Mouse (Mus musculus) thymus, adult 2 months (tissue): ENCODE data around the gene Gal3st4.

Source experiments
- CTCF ChIP-seq: fragments of 200-500 bp; IDR thresholded peaks from 2 replicates; pipeline ENCODE4 v1.5.1; 2012; ENCODE audit warnings: mild to moderate bottlenecking, control low read depth, low read length, moderate library complexity, borderline replicate concordance; ENCODE audit not compliant: control insufficient read depth, poor library complexity, insufficient read depth; ENCODE audit errors: extremely low read depth
- POLR2A ChIP-seq: fragments of 200-500 bp; IDR thresholded peaks from 2 replicates; pipeline ENCODE4 v1.6.1; 2012; ENCODE audit warnings: mild to moderate bottlenecking, low read length, control low read depth, moderate library complexity; ENCODE audit not compliant: control insufficient read depth, poor library complexity, insufficient read depth; ENCODE audit errors: extremely low read depth

DNA sequence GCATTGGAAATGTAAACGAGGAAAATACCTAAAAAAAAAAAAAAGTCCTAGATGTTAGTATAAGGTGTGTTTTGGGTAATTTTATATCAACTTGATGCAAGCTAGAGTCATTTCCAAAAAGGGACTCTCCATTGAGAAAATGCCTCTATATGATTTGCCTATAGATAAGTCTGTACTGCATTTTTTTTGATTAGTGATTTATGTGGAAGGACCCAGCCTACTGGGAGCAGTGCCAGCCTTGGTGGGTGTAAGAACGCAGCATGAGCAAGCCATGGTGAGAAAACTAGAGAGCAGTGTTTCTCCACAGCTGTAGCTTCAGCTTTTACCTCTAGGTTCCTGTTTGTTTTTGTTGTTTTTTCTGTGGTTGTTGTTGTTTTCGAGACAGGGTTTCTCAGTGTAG, 49.4 kb downstream of the Gal3st4 start:
- TF ChIP-seq CTCF: no peak
- TF ChIP-seq POLR2A: no peak
